ENCODE assay signal across 8 mouse cellular contexts in genomic region chrX:74328725-74329161, GRCm38 (mm10). TPM values are rescaled to one million over a fixed set of nuclear protein-coding genes. Genes with fewer than 3 reads are reported as not detected.
A peak's percentile ranks its signal among the peaks of the same experiment; 100 is the strongest.
DNase-seq lines count a peak whose midpoint lies in the region; ATAC-seq and TF ChIP-seq lines count a peak whose summit lies in the region.

Gene Plxna3, plus strand, starts transcription at chrX:74329066.

- H3K27me3 ChIP-seq in C2C12 (ENCODE audit: control insufficient read depth, insufficient read depth, insufficient read length) = no peaks in the 10 kb centered on the region
- H3K27me3 ChIP-seq in embryonic facial prominence, embryonic 15.5 days = no peaks in the 10 kb centered on the region
- H3K27me3 ChIP-seq in kidney, embryonic 14.5 days (ENCODE audit: control insufficient read depth, insufficient read depth, low read length) = no peaks in the 10 kb centered on the region
- no peaks in the 10 kb centered on the region for H3K27me3 ChIP-seq in liver, adult 2 months (ENCODE audit: control insufficient read depth, insufficient read depth, low read length)
- H3K27me3 ChIP-seq in myocyte (ENCODE audit: control insufficient read depth, insufficient read depth, insufficient read length) = no peaks in the 10 kb centered on the region
- H3K27me3 ChIP-seq in splenic B cell, adult 2 months (ENCODE audit: control insufficient read depth, insufficient read depth, low read length, poor library complexity, severe bottlenecking) = no peaks in the 10 kb centered on the region

- ATAC-seq in embryonic facial prominence, embryonic 15.5 days (ENCODE audit: insufficient number of reproducible peaks, low FRiP score, low TSS enrichment, low read depth) = peak; percentile 93
- peak; percentile 96 for ATAC-seq in kidney, embryonic 14.5 days (ENCODE audit: low FRiP score, low TSS enrichment)

- no peaks in the 10 kb centered on the region for H3K4me1 ChIP-seq in bone marrow, adult 2 months (ENCODE audit: control insufficient read depth, insufficient read depth, low read length)
- peaks cover 14% of the 10 kb centered on the region; the same call in 1 of the 2 replicates for H3K4me1 ChIP-seq in embryonic facial prominence, embryonic 15.5 days
- H3K4me1 ChIP-seq in kidney, embryonic 14.5 days (ENCODE audit: control insufficient read depth, insufficient read depth, low read length) = 0 out of 2 replicates have a peak, but pooled peaks cover 4% of the 10 kb centered on the region
- H3K4me1 ChIP-seq in liver, adult 2 months (ENCODE audit: control insufficient read depth, insufficient read depth, low read length) = no peaks in the 10 kb centered on the region; the same call in 1 of the 2 replicates

- H3K79me2 ChIP-seq in C2C12 (ENCODE audit: control insufficient read depth, insufficient read depth) = peaks cover 26% of the 10 kb centered on the region
- no peaks in the 10 kb centered on the region for H3K79me2 ChIP-seq in liver, adult 2 months (ENCODE audit: control insufficient read depth, insufficient read depth, low read length)
- peaks cover 4% of the 10 kb centered on the region for H3K79me2 ChIP-seq in myocyte (ENCODE audit: control insufficient read depth, insufficient read depth)

- 11% methylated on average over 27 of the region's 30 CpGs for WGBS in bone marrow, adult 2 months
- 13% methylated on average over 20 of the region's 30 CpGs for WGBS in embryonic facial prominence, embryonic 15.5 days
- WGBS in kidney, embryonic 14.5 days = 33% methylated on average over 26 of the region's 30 CpGs
- WGBS in liver, adult 2 months = 2% methylated on average over 8 of the region's 30 CpGs

- DNase-seq in heart, adult 9 months (ENCODE audit: low spot score in 2 of 2) = peak; percentile 62 to 65
- DNase-seq in liver, adult 2 months (ENCODE audit: extremely low read depth, low read depth, low spot score) = peak; percentile 52
- DNase-seq in splenic B cell, adult 2 months (ENCODE audit: low read depth, low spot score) = peak; percentile 70

- H3K4me3 ChIP-seq in C2C12 (ENCODE audit: insufficient read depth, poor library complexity, severe bottlenecking) (peak within 1 kb of the TSS; percentile 39), myocyte (peak within 1 kb of the TSS; percentile 44)
- peak within 1 kb of the TSS; percentile 31 for H3K4me3 ChIP-seq in bone marrow, adult 2 months (replicated peaks; ENCODE audit: control insufficient read depth, low read depth, low read length)
- H3K4me3 ChIP-seq in embryonic facial prominence, embryonic 15.5 days (replicated peaks) = peak within 1 kb of the TSS; percentile 50
- H3K4me3 ChIP-seq in kidney, embryonic 14.5 days (ENCODE audit: low read length) = peak within 1 kb of the TSS; percentile 43
- H3K4me3 ChIP-seq in liver, adult 2 months (ENCODE audit: insufficient read depth, low read depth, low read length) = peak within 1 kb of the TSS; percentile 74

- TF ChIP-seq CTCF in C2C12 (IDR thresholded peaks at IDR 0.05; ENCODE audit: control insufficient read depth, insufficient read depth, insufficient read length) = no peak
- no peak for TF ChIP-seq CTCF in bone marrow, adult 2 months (IDR thresholded peaks at IDR 0.05; ENCODE audit: control insufficient read depth, insufficient read depth, low read length)
- no peak for TF ChIP-seq CTCF in liver, adult 2 months (IDR thresholded peaks at IDR 0.05; ENCODE audit: low read depth, low read length)

- H3K9me3 ChIP-seq in embryonic facial prominence, embryonic 15.5 days (replicated peaks) = no peaks in the 10 kb centered on the region
- no peaks in the 10 kb centered on the region for H3K9me3 ChIP-seq in kidney, embryonic 14.5 days (ENCODE audit: control insufficient read depth, low read length)

- H3ac ChIP-seq in C2C12 (ENCODE audit: control insufficient read depth, insufficient read length, low read depth) = peak within 1 kb of the TSS; percentile 84
- no peak within 1 kb of the TSS for H3ac ChIP-seq in myocyte (ENCODE audit: control insufficient read depth, insufficient read length)

- TF ChIP-seq POLR2A in bone marrow, adult 2 months (IDR thresholded peaks at IDR 0.05; ENCODE audit: borderline replicate concordance, control insufficient read depth, low read depth, low read length) = no peak
- TF ChIP-seq POLR2A in liver, adult 2 months (IDR thresholded peaks at IDR 0.05; ENCODE audit: extremely low read depth, insufficient read depth, low read length) = no peak
- no peak for TF ChIP-seq POLR2A in myocyte (IDR thresholded peaks at IDR 0.05; ENCODE audit: insufficient read length, low read depth)

- H3K9ac ChIP-seq in embryonic facial prominence, embryonic 15.5 days = peak within 1 kb of the TSS; percentile 23; the same call in 1 of the 2 replicates
- H3K9ac ChIP-seq in kidney, embryonic 14.5 days (ENCODE audit: low read depth, low read length) = peak within 1 kb of the TSS; percentile 63
- H3K9ac ChIP-seq in liver, adult 2 months (ENCODE audit: low read depth, low read length) = peak within 1 kb of the TSS; percentile 82

- no peaks in the 10 kb centered on the region for H3K79me3 ChIP-seq in C2C12 (ENCODE audit: low read depth)

- peak within 1 kb of the TSS; percentile 15; the same call in 1 of the 2 replicates for H3K27ac ChIP-seq in bone marrow, adult 2 months (ENCODE audit: control insufficient read depth, insufficient read depth, low read depth, low read length, poor library complexity)
- peak within 1 kb of the TSS; percentile 82 for H3K27ac ChIP-seq in embryonic facial prominence, embryonic 15.5 days (replicated peaks)
- peak within 1 kb of the TSS; percentile 37; the same call in 1 of the 2 replicates for H3K27ac ChIP-seq in kidney, embryonic 14.5 days (ENCODE audit: low read depth, low read length)
- H3K27ac ChIP-seq in liver, adult 2 months (replicated peaks; ENCODE audit: insufficient read depth, low read depth, low read length) = no peak within 1 kb of the TSS

- H3K36me3 ChIP-seq in C2C12 (ENCODE audit: control insufficient read depth, insufficient read depth) = no peaks in the 10 kb centered on the region
- no peaks in the 10 kb centered on the region for H3K36me3 ChIP-seq in embryonic facial prominence, embryonic 15.5 days
- H3K36me3 ChIP-seq in kidney, embryonic 14.5 days (ENCODE audit: control insufficient read depth, insufficient read depth, low read length) = peaks cover 3% of the 10 kb centered on the region; the same call in 1 of the 2 replicates
- no peaks in the 10 kb centered on the region for H3K36me3 ChIP-seq in liver, adult 2 months (ENCODE audit: control insufficient read depth, insufficient read depth, low read length)
- no peaks in the 10 kb centered on the region for H3K36me3 ChIP-seq in myocyte (ENCODE audit: control insufficient read depth, insufficient read depth)
- no peaks in the 10 kb centered on the region for H3K36me3 ChIP-seq in splenic B cell, adult 2 months (ENCODE audit: control insufficient read depth, insufficient read depth, low read length, poor library complexity, severe bottlenecking)

- peak within 1 kb of the TSS; percentile 56 for H3K4me2 ChIP-seq in embryonic facial prominence, embryonic 15.5 days (replicated peaks)
- H3K4me2 ChIP-seq in kidney, embryonic 14.5 days (replicated peaks; ENCODE audit: low read depth, low read length) = peak within 1 kb of the TSS; percentile 66
- H3K4me2 ChIP-seq in myocyte (ENCODE audit: low read depth) = peak within 1 kb of the TSS; percentile 79

TF ChIP-seq in C2C12, 6 proteins besides CTCF, POLR2A, EP300 and RAD21:
- TF ChIP-seq MYOD1 (IDR thresholded peaks at IDR 0.05; ENCODE audit: control insufficient read depth, insufficient read length, low read depth) (no peak), MAX (IDR thresholded peaks at IDR 0.05) (peak; percentile 25)

TF ChIP-seq in myocyte, 11 proteins besides CTCF, POLR2A, EP300 and RAD21:
- no peak for TF ChIP-seq SRF (IDR thresholded peaks at IDR 0.05; ENCODE audit: control insufficient read depth, insufficient read length, low read depth)
- TF ChIP-seq MYOG (IDR thresholded peaks at IDR 0.05; ENCODE audit: control insufficient read depth in 1 of 3, insufficient read depth in 1 of 3, insufficient read length in 2 of 3, low read depth in 2 of 3) = no peak
- no peak for TF ChIP-seq POLR2AphosphoS2 (IDR thresholded peaks at IDR 0.05; ENCODE audit: insufficient read length, low read depth)
- no peak for TF ChIP-seq MAX (IDR thresholded peaks at IDR 0.05; ENCODE audit: low read depth)
- TF ChIP-seq TCF12 (IDR thresholded peaks at IDR 0.05; ENCODE audit: insufficient read depth, poor library complexity, severe bottlenecking) = no peak
- TF ChIP-seq USF1 (IDR thresholded peaks at IDR 0.05; ENCODE audit: low read depth) = no peak
- TF ChIP-seq MYOD1 (IDR thresholded peaks at IDR 0.05; ENCODE audit: control insufficient read depth in 1 of 3, insufficient read length in 2 of 3, low read depth in 2 of 3) = no peak
- TF ChIP-seq E2F4 (IDR thresholded peaks at IDR 0.05; ENCODE audit: insufficient read depth) = no peak
- TF ChIP-seq REST (IDR thresholded peaks at IDR 0.05; ENCODE audit: insufficient read depth, insufficient read length) = no peak

RNA-seq across cellular contexts. Expression of gene Plxna3, which starts in this region (rescaled TPM):
- polyA plus RNA-seq in C2C12 (2012; fragmentation: generic; extraction: Trizol) = 7.9 TPM
- polyA plus RNA-seq in bone marrow, adult 2 months (2011; ENCODE audit: insufficient read depth, insufficient read length, low replicate concordance, missing spikeins) = 3.6 TPM in 2 replicates
- 20.2 and 21.5 TPM in 2 replicates for polyA plus RNA-seq in embryonic facial prominence, embryonic 15.5 days (2015; fragmentation: Nextera tagmentation; extraction: Ambion mirVana)
- polyA plus RNA-seq in kidney, embryonic 14.5 days (2014; fragmentation: Nextera tagmentation; extraction: Ambion mirVana) = 11.1 and 11.7 TPM in 2 replicates
- 0.34 and 0.46 TPM in 2 replicates for total RNA-seq in liver, adult 2 months (2014; rRNA removed)
- 0.95 and 1.8 TPM in 2 replicates for polyA plus RNA-seq in liver, adult 2 months (2012; rRNA removed)
- polyA plus RNA-seq in myocyte (2012; fragmentation: generic; extraction: Trizol) = 12.8 TPM

Comparison
In these comparisons a context has a peak if more than half of its experiments do, and no peak if none do; other contexts are left out.
1. H3K9ac ChIP-seq: peak in every context shown above with its lines; median percentile 82 in liver, adult 2 months; 63 in kidney, embryonic 14.5 days; 23 in embryonic facial prominence, embryonic 15.5 days.